Mouse (Mus musculus): ENCODE results near the gene Plscr3. TPM values are rescaled to one million over a fixed set of nuclear protein-coding genes. Genes with fewer than 3 reads are reported as not detected.

Plscr3 gene
- polyA plus RNA-seq (2012; rRNA removed), result 57.1 and 63.9 TPM in 2 replicates

DNA sequence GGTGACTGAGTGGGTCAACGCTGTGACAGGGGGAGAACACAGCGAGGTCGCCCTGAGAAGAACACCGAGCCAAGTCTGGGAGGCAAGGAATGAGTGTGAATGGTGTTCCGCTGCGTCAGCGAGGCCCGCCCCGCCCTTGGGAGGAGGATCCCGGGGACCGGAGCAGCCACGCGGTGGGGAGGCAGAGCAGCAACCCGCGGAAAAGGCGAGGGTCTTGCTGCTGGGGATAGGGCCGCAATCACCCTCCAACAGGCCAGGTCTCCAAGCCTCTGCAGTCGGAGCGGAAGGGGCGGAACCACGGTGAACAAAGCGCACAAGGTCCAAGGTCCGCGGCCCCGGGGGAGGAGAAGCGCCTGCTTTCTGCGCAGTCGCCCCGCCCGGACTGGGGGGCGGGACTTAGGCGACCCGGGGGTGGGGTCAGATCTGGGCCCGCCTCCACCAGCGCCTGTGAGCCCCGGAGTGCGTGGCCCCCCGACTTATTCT is at the start of gene Plscr3:
Gene Plscr3, plus strand, starts transcription at position 179 of the 483 bp plus-strand sequence.
- H3K36me3 ChIP-seq (ENCODE audit: control insufficient read depth, insufficient read depth, low read length), result no peaks in the 10 kb centered on the region
- H3K27me3 ChIP-seq (replicated peaks; ENCODE audit: control insufficient read depth, insufficient read depth, low read length), result no peaks in the 10 kb centered on the region
- DNase-seq, result peak; percentile 97
- peak within 1 kb of the TSS; percentile 92 for H3K27ac ChIP-seq (ENCODE audit: insufficient read depth, low read depth, low read length)
- WGBS, result under 1% methylated on average over 37 of the region's 38 CpGs
- H3K4me1 ChIP-seq (ENCODE audit: control insufficient read depth, insufficient read depth, low read length), result peaks cover 8% of the 10 kb centered on the region; the same call in 1 of the 2 replicates
- peak within 1 kb of the TSS; percentile 65 for H3K4me3 ChIP-seq (ENCODE audit: insufficient read depth, low read depth, low read length)
- TF ChIP-seq CTCF (conservative IDR thresholded peaks at IDR 0.05; ENCODE audit: insufficient read depth, insufficient read length, low read depth, low read length) (no peak), POLR2A (IDR thresholded peaks at IDR 0.05; ENCODE audit: low read depth, low read length) (peak; percentile 67)

DNA sequence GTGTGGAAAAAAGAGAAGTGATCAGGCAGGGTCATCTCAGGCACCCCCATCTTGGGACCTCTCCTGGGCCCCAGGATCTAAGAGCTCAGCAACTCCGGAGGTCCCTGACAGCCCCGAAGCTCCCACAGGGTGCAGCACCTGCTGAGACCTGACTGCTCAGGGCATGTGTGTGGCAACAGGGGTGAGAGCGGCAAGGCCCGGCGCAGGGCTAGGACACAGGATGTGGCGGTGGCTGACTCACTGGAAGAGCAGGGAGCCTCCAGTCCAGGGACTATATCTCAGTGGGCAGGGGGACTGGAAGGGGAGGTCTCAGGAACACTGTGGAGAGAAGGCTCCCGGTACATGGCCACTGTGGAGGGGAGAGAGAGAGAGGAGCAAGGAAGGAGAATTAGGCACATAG is 48.3 kb upstream of the Plscr3 start:
- no peaks in the 10 kb centered on the region; the same call in 1 of the 2 replicates for H3K27me3 ChIP-seq (replicated peaks; ENCODE audit: control insufficient read depth, insufficient read depth, low read length)
- DNase-seq, result no peak
- TF ChIP-seq CTCF (conservative IDR thresholded peaks at IDR 0.05; ENCODE audit: insufficient read depth, insufficient read length, low read depth, low read length) (no peak), POLR2A (IDR thresholded peaks at IDR 0.05; ENCODE audit: low read depth, low read length) (no peak)
- H3K4me3 ChIP-seq (ENCODE audit: insufficient read depth, low read depth, low read length), result no peak overlapping the region
- no peaks in the 10 kb centered on the region for H3K36me3 ChIP-seq (ENCODE audit: control insufficient read depth, insufficient read depth, low read length)
- no peak overlapping the region for H3K27ac ChIP-seq (ENCODE audit: insufficient read depth, low read depth, low read length)
- 90% methylated on average over 7 of the region's 7 CpGs for WGBS
- peaks cover 6% of the 10 kb centered on the region for H3K4me1 ChIP-seq (ENCODE audit: control insufficient read depth, insufficient read depth, low read length)

DNA sequence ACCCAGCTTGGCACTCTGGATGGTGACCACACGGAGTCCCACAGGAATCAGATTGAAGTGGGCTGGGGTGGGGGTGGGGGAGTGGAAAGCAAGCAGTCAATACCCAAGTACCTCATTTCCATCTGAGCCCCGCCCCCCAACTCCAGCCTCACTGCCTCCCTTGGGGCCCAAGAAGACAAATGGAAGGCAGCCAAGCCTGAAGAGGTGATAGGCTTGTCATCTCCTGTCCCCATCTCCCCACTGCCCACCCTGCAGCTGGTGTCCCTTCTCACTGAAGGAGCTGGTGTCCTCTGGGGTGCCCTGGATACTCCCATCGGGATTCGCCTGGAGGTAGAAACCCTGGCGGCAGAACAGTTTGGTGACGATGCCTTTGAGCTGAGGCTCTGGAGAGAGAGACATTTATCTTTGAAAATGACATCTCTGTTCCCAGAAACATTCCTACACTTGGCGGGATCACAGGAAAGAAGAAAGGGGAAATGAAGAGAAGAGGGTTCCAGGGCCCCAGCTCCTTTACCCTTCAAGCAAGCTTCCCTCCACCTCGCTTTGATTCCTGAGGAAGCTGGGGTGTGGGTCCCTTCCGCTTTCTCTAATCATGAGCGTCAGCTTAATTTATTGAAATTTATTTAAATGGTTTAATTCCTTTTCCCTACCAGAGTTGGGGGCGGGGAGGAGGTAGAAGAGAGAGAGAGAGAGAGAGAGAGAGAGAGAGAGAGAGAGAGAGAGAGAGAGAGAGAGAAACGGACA is 46.6 kb upstream of the Plscr3 start:
- Histone ChIP-seq H3K27me3 (replicated peaks; ENCODE audit: control insufficient read depth, insufficient read depth, low read length) (no peaks in the 10 kb centered on the region; the same call in 1 of the 2 replicates), H3K4me1 (ENCODE audit: control insufficient read depth, insufficient read depth, low read length) (peaks cover 18% of the 10 kb centered on the region), H3K27ac (ENCODE audit: insufficient read depth, low read depth, low read length) (no peak overlapping the region), H3K4me3 (ENCODE audit: insufficient read depth, low read depth, low read length) (no peak overlapping the region), H3K36me3 (ENCODE audit: control insufficient read depth, insufficient read depth, low read length) (no peaks in the 10 kb centered on the region)
- WGBS, result 58% methylated on average over 12 of the region's 12 CpGs
- TF ChIP-seq POLR2A (IDR thresholded peaks at IDR 0.05; ENCODE audit: low read depth, low read length), result no peak
- TF ChIP-seq CTCF (conservative IDR thresholded peaks at IDR 0.05; ENCODE audit: insufficient read depth, insufficient read length, low read depth, low read length), result no peak
- no peak for DNase-seq

DNA sequence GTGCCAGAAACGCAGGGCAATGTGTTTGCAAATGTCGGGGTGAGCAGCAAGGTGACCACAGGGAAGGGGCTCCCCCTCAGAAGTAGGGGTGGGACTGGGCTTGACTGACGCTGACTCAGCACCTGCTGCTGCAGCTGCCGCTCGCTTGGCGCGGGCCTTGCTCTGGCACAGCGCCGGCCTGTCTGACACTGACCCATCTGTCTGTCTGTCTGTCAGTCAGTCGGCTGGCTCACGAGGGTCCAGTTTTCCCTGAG is 46.1 kb upstream of the Plscr3 start:
- no peaks in the 10 kb centered on the region for H3K36me3 ChIP-seq (ENCODE audit: control insufficient read depth, insufficient read depth, low read length)
- 21% methylated on average over 11 of the region's 11 CpGs for WGBS
- TF ChIP-seq POLR2A (IDR thresholded peaks at IDR 0.05; ENCODE audit: low read depth, low read length) (no peak), CTCF (conservative IDR thresholded peaks at IDR 0.05; ENCODE audit: insufficient read depth, insufficient read length, low read depth, low read length) (no peak)
- H3K27ac ChIP-seq (ENCODE audit: insufficient read depth, low read depth, low read length), result no peak overlapping the region
- H3K4me1 ChIP-seq (ENCODE audit: control insufficient read depth, insufficient read depth, low read length), result peaks cover 20% of the 10 kb centered on the region
- no peak overlapping the region for H3K4me3 ChIP-seq (ENCODE audit: insufficient read depth, low read depth, low read length)
- peak; percentile 16 for DNase-seq
- H3K27me3 ChIP-seq (replicated peaks; ENCODE audit: control insufficient read depth, insufficient read depth, low read length), result no peaks in the 10 kb centered on the region; the same call in 1 of the 2 replicates

DNA sequence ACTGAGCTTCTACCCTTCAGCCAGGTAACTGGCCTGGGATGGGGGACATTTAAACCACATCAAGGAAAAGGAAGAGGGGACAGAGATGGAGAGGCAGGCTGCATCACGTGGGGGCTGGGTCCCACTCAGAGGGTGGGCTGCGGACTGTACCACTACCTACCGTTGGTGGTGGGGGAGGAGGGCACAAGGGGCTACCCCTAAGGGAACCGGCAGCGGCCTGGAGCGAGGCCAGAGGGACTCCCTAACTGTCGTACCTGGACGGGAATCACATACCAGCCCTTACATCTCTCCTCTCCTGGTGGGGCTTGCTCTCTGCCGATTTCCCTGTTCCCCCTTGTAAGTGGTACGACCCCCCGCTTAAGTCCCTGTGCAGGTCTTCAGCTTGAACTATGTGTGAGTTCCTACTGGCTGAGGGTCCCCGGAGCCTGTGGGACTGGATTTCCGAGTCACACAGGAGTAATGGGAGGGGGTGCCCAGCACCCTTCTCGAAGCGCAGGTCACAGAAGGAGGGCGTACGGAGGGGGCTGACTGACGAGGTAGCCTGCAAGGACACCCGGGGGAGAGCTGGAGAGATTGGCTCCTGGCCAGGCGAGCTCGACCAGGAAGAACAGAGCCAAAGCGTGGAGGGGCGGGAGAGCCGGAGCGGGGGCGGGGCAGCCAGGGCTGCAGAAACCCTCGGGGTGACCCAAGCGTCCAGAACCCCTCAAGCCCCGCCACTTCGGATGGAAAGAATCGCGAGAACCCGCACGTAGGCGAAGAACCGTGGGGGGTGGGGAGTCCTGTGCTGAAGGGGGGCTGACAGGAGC is 45.6 kb upstream of the Plscr3 start:
- Histone ChIP-seq H3K4me1 (ENCODE audit: control insufficient read depth, insufficient read depth, low read length) (peaks cover 20% of the 10 kb centered on the region), H3K4me3 (ENCODE audit: insufficient read depth, low read depth, low read length) (peak overlapping the region; percentile 42), H3K27ac (ENCODE audit: insufficient read depth, low read depth, low read length) (no peak overlapping the region), H3K27me3 (replicated peaks; ENCODE audit: control insufficient read depth, insufficient read depth, low read length) (no peaks in the 10 kb centered on the region; the same call in 1 of the 2 replicates), H3K36me3 (ENCODE audit: control insufficient read depth, insufficient read depth, low read length) (no peaks in the 10 kb centered on the region)
- 2% methylated on average over 36 of the region's 36 CpGs for WGBS
- DNase-seq, result peak; percentile 49
- TF ChIP-seq POLR2A (IDR thresholded peaks at IDR 0.05; ENCODE audit: low read depth, low read length), result no peak

DNA sequence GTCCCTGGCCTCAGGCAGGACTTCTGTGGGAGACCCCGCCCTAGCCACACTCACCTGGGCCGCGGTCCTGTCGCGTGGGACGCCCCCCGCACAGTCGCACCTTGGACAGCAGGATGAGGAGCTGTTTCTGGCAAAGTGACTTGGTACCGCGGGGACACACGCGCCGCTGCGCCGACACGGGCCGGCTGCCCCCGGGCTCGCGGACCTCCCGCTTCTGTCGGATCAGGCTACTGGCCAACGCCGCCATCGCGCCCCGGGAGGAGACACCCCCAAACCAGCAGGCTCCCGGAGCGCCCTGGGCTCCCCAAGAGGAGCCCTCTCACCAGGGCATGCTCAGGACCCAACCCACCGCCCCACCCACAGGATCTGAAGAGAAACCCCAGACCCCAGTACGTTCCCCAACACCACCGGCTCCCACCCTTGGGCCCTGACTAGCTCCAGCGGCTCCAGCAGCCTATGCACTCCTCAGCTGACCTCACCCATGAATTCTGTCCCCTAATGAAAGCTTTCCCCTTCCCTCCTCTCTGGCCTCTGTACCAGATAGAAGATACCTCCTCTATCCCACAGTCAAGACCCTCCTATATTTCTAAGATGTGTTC is 44.7 kb upstream of the Plscr3 start, which contains the start of gene Fgf11:
Gene Fgf11, minus strand, starts transcription at position 479 of the 599 bp plus-strand sequence.
- no peak within 1 kb of the TSS for H3K27ac ChIP-seq (ENCODE audit: insufficient read depth, low read depth, low read length)
- no peaks in the 10 kb centered on the region; the same call in 1 of the 2 replicates for H3K27me3 ChIP-seq (replicated peaks; ENCODE audit: control insufficient read depth, insufficient read depth, low read length)
- H3K4me3 ChIP-seq (ENCODE audit: insufficient read depth, low read depth, low read length), result peak within 1 kb of the TSS; percentile 45
- 4% methylated on average over 33 of the region's 33 CpGs for WGBS
- no peak for TF ChIP-seq POLR2A (IDR thresholded peaks at IDR 0.05; ENCODE audit: low read depth, low read length)
- no peak for TF ChIP-seq CTCF (conservative IDR thresholded peaks at IDR 0.05; ENCODE audit: insufficient read depth, insufficient read length, low read depth, low read length)
- no peak for DNase-seq
- no peaks in the 10 kb centered on the region for H3K36me3 ChIP-seq (ENCODE audit: control insufficient read depth, insufficient read depth, low read length)
- peaks cover 20% of the 10 kb centered on the region for H3K4me1 ChIP-seq (ENCODE audit: control insufficient read depth, insufficient read depth, low read length)
